Mouse (Mus musculus): ENCODE results near the gene C3. TPM values are rescaled to one million over a fixed set of nuclear protein-coding genes. Genes with fewer than 3 reads are reported as not detected.

Gene C3
- polyA plus RNA-seq, 1 experiment from 2014 or later, result 71.7 TPM

- no peak overlapping the region for H3K4me3 ChIP-seq (ENCODE audit: low read depth, low read length)
- H3K36me3 ChIP-seq (ENCODE audit: control insufficient read depth, insufficient read depth, low read length), result peaks cover 25% of the 10 kb centered on the region
- H3K4me2 ChIP-seq, result peak overlapping the region; percentile 17
- peaks cover 5% of the 10 kb centered on the region for H3K4me1 ChIP-seq (replicated peaks; ENCODE audit: control insufficient read depth, insufficient read depth, low read length)
- no peak overlapping the region for H3K9ac ChIP-seq (ENCODE audit: low read depth, low read length)
- H3K27ac ChIP-seq (ENCODE audit: low read depth, low read length), result peak overlapping the region; percentile 30
- no peak for DNase-seq (ENCODE audit: low spot score)
- H3K27me3 ChIP-seq (replicated peaks; ENCODE audit: control insufficient read depth, insufficient read depth, low read length), result no peaks in the 10 kb centered on the region
- WGBS, result 70% methylated on average over 1 of the region's 1 CpGs
- no peaks in the 10 kb centered on the region for H3K9me3 ChIP-seq (ENCODE audit: control insufficient read depth, low read length)
- ATAC-seq (replicated peaks; ENCODE audit: low FRiP score), result no peak
These were observed 4.3 kb upstream of the C3 start for GRCm38 (mm10) chr17:57232200-57232599.

- Histone ChIP-seq H3K4me1 (replicated peaks; ENCODE audit: control insufficient read depth, insufficient read depth, low read length) (peaks cover 5% of the 10 kb centered on the region), H3K9me3 (ENCODE audit: control insufficient read depth, low read length) (no peaks in the 10 kb centered on the region), H3K27ac (ENCODE audit: low read depth, low read length) (peak overlapping the region; percentile 38; the same call in 1 of the 2 replicates), H3K9ac (ENCODE audit: low read depth, low read length) (no peak overlapping the region), H3K36me3 (ENCODE audit: control insufficient read depth, insufficient read depth, low read length) (peaks cover 17% of the 10 kb centered on the region), H3K4me3 (ENCODE audit: low read depth, low read length) (no peak overlapping the region), H3K4me2 (no peak overlapping the region), H3K27me3 (replicated peaks; ENCODE audit: control insufficient read depth, insufficient read depth, low read length) (peaks cover 2% of the 10 kb centered on the region)
- ATAC-seq (replicated peaks; ENCODE audit: low FRiP score) (no peak), DNase-seq (ENCODE audit: low spot score) (no peak)
These were observed 3.4 kb upstream of the C3 start for GRCm38 (mm10) chr17:57231321-57231771.

- Histone ChIP-seq H3K9ac (ENCODE audit: low read depth, low read length) (no peak overlapping the region), H3K27ac (ENCODE audit: low read depth, low read length) (no peak overlapping the region), H3K4me1 (replicated peaks; ENCODE audit: control insufficient read depth, insufficient read depth, low read length) (peaks cover 5% of the 10 kb centered on the region), H3K4me3 (ENCODE audit: low read depth, low read length) (no peak overlapping the region), H3K27me3 (replicated peaks; ENCODE audit: control insufficient read depth, insufficient read depth, low read length) (peaks cover 2% of the 10 kb centered on the region), H3K9me3 (ENCODE audit: control insufficient read depth, low read length) (no peaks in the 10 kb centered on the region), H3K4me2 (no peak overlapping the region), H3K36me3 (ENCODE audit: control insufficient read depth, insufficient read depth, low read length) (peaks cover 11% of the 10 kb centered on the region; the same call in 1 of the 2 replicates)
- 47% methylated on average over 6 of the region's 6 CpGs for WGBS
- no peak for ATAC-seq (replicated peaks; ENCODE audit: low FRiP score)
- DNase-seq (ENCODE audit: low spot score), result no peak
These were observed 2.8 kb upstream of the C3 start for GRCm38 (mm10) chr17:57230728-57231125.

GRCm38 (mm10) chr17:57229851-57230727, 2.2 kb upstream of the C3 start:
- ATAC-seq (replicated peaks; ENCODE audit: low FRiP score) (no peak), DNase-seq (ENCODE audit: low spot score) (no peak)
- no peak overlapping the region for H3K4me3 ChIP-seq (ENCODE audit: low read depth, low read length)
- H3K4me1 ChIP-seq (replicated peaks; ENCODE audit: control insufficient read depth, insufficient read depth, low read length), result peaks cover 5% of the 10 kb centered on the region
- H3K36me3 ChIP-seq (ENCODE audit: control insufficient read depth, insufficient read depth, low read length), result peaks cover 6% of the 10 kb centered on the region; the same call in 1 of the 2 replicates
- no peaks in the 10 kb centered on the region for H3K9me3 ChIP-seq (ENCODE audit: control insufficient read depth, low read length)
- H3K27me3 ChIP-seq (replicated peaks; ENCODE audit: control insufficient read depth, insufficient read depth, low read length), result peaks cover 2% of the 10 kb centered on the region
- peak overlapping the region; percentile 3; the same call in 1 of the 2 replicates for H3K27ac ChIP-seq (ENCODE audit: low read depth, low read length)
- no peak overlapping the region for H3K4me2 ChIP-seq
- 70% methylated on average over 15 of the region's 15 CpGs for WGBS
- H3K9ac ChIP-seq (ENCODE audit: low read depth, low read length), result no peak overlapping the region

GRCm38 (mm10) chr17:57228873-57229272, 937 bp upstream of the C3 start:
- no peak for DNase-seq (ENCODE audit: low spot score)
- 77% methylated on average over 3 of the region's 3 CpGs for WGBS
- H3K4me2 ChIP-seq, result no peak overlapping the region
- no peak overlapping the region for H3K27ac ChIP-seq (ENCODE audit: low read depth, low read length)
- H3K4me3 ChIP-seq (ENCODE audit: low read depth, low read length), result no peak overlapping the region
- ATAC-seq (replicated peaks; ENCODE audit: low FRiP score), result no peak
- H3K9ac ChIP-seq (ENCODE audit: low read depth, low read length), result no peak overlapping the region
- peaks cover 5% of the 10 kb centered on the region for H3K4me1 ChIP-seq (replicated peaks; ENCODE audit: control insufficient read depth, insufficient read depth, low read length)
- H3K36me3 ChIP-seq (ENCODE audit: control insufficient read depth, insufficient read depth, low read length), result no peaks in the 10 kb centered on the region
- H3K27me3 ChIP-seq (replicated peaks; ENCODE audit: control insufficient read depth, insufficient read depth, low read length), result peaks cover 5% of the 10 kb centered on the region
- H3K9me3 ChIP-seq (ENCODE audit: control insufficient read depth, low read length), result no peaks in the 10 kb centered on the region

GRCm38 (mm10) chr17:57227468-57227867, 468 bp downstream of the C3 start:
- Histone ChIP-seq H3K9me3 (ENCODE audit: control insufficient read depth, low read length) (no peaks in the 10 kb centered on the region), H3K4me2 (peak overlapping the region; percentile 53), H3K4me1 (replicated peaks; ENCODE audit: control insufficient read depth, insufficient read depth, low read length) (peaks cover 5% of the 10 kb centered on the region), H3K36me3 (ENCODE audit: control insufficient read depth, insufficient read depth, low read length) (no peaks in the 10 kb centered on the region), H3K4me3 (ENCODE audit: low read depth, low read length) (peak overlapping the region; percentile 32), H3K27ac (ENCODE audit: low read depth, low read length) (no peak overlapping the region), H3K9ac (ENCODE audit: low read depth, low read length) (no peak overlapping the region), H3K27me3 (replicated peaks; ENCODE audit: control insufficient read depth, insufficient read depth, low read length) (peaks cover 5% of the 10 kb centered on the region)
- WGBS, result 89% methylated on average over 2 of the region's 2 CpGs
- ATAC-seq (replicated peaks; ENCODE audit: low FRiP score), result no peak
- no peak for DNase-seq (ENCODE audit: low spot score)

DNA sequence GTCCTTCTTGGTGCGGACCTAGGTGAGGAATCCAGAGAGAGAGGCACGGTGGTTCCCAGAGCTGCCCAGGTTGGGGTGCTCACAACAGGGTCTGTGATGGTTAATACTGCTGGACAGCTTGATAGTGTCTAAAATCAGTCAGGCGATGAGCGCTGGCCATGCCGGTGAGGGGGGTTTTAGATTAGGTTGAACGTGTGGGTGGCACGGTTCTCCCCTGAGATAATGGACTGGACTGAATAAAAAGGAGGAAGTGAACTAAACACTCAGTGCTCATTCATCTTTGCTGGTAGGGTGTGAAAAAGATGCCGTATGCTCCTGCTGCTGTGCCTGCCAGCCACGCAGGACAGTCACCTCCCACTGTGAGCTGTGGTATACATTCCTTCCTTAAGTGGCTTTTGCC, 4.6 kb downstream of the C3 start:
- ATAC-seq (replicated peaks; ENCODE audit: low FRiP score), result no peak

DNA sequence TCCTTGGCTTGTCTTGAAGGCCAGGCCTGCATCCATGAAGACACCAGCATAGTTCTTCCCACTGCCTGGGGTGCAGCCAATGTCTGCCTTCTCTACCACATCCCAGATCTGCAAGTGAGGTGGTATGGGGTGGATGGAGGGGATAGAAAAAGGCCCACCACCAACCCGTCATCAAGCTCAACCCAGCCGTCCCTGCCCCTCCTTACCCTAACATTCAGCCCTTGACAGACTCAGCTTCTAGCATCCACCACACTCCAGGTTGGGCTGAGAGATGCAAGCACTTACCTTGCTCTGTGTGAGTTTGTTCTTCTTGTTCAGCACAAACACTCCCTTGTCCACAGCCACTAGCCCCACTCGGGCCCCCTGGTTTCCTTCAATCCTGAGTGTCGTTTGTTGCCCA, 6.0 kb downstream of the C3 start:
- Histone ChIP-seq H3K4me2 (no peak overlapping the region), H3K9me3 (ENCODE audit: control insufficient read depth, low read length) (no peaks in the 10 kb centered on the region), H3K9ac (ENCODE audit: low read depth, low read length) (no peak overlapping the region), H3K27ac (ENCODE audit: low read depth, low read length) (no peak overlapping the region), H3K36me3 (ENCODE audit: control insufficient read depth, insufficient read depth, low read length) (no peaks in the 10 kb centered on the region), H3K27me3 (replicated peaks; ENCODE audit: control insufficient read depth, insufficient read depth, low read length) (peaks cover 5% of the 10 kb centered on the region), H3K4me3 (ENCODE audit: low read depth, low read length) (no peak overlapping the region), H3K4me1 (replicated peaks; ENCODE audit: control insufficient read depth, insufficient read depth, low read length) (no peaks in the 10 kb centered on the region; the same call in 1 of the 2 replicates)
- DNase-seq (ENCODE audit: low spot score) (no peak), ATAC-seq (replicated peaks; ENCODE audit: low FRiP score) (no peak)
- 49% methylated on average over 4 of the region's 4 CpGs for WGBS

More for the DNA sequence above, 4.6 kb downstream of the C3 start:
- no peaks in the 10 kb centered on the region for H3K36me3 ChIP-seq (ENCODE audit: control insufficient read depth, insufficient read depth, low read length)
- H3K9ac ChIP-seq (ENCODE audit: low read depth, low read length), result no peak overlapping the region
- WGBS, result 44% methylated on average over 9 of the region's 9 CpGs
- no peak overlapping the region for H3K27ac ChIP-seq (ENCODE audit: low read depth, low read length)
- H3K9me3 ChIP-seq (ENCODE audit: control insufficient read depth, low read length), result no peaks in the 10 kb centered on the region
- no peak for DNase-seq (ENCODE audit: low spot score)
- no peaks in the 10 kb centered on the region; the same call in 1 of the 2 replicates for H3K4me1 ChIP-seq (replicated peaks; ENCODE audit: control insufficient read depth, insufficient read depth, low read length)
- H3K4me3 ChIP-seq (ENCODE audit: low read depth, low read length), result no peak overlapping the region
- H3K27me3 ChIP-seq (replicated peaks; ENCODE audit: control insufficient read depth, insufficient read depth, low read length), result peaks cover 5% of the 10 kb centered on the region
- H3K4me2 ChIP-seq, result no peak overlapping the region

DNA sequence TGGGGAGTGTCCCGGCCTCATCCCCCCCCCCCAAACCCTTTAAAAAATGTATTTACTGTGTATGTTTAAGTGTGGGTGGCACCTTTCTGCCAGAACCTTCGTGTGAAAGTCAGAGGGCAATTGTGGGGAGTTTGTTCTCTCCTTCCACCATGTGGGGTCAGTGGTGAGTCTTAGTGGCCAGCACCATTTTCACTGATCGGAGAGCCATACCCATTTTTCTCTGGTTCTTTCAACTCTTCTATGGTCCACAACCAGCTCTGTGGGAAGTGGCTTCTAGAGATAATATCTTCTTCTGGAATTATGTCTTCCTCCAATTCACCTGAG, 8.1 kb downstream of the C3 start:
- no peak overlapping the region for H3K27ac ChIP-seq (ENCODE audit: low read depth, low read length)
- no peaks in the 10 kb centered on the region for H3K36me3 ChIP-seq (ENCODE audit: control insufficient read depth, insufficient read depth, low read length)
- DNase-seq (ENCODE audit: low spot score) (no peak), ATAC-seq (replicated peaks; ENCODE audit: low FRiP score) (no peak)
- 24% methylated on average over 3 of the region's 3 CpGs for WGBS
- no peak overlapping the region for H3K9ac ChIP-seq (ENCODE audit: low read depth, low read length)
- no peak overlapping the region for H3K4me3 ChIP-seq (ENCODE audit: low read depth, low read length)
- H3K27me3 ChIP-seq (replicated peaks; ENCODE audit: control insufficient read depth, insufficient read depth, low read length), result 0 out of 2 replicates have a peak, but pooled peaks cover 3% of the 10 kb centered on the region
- H3K9me3 ChIP-seq (ENCODE audit: control insufficient read depth, low read length), result no peaks in the 10 kb centered on the region
- 0 out of 2 replicates have a peak overlapping the region, but pooled peaks have one; percentile 5 for H3K4me2 ChIP-seq
- H3K4me1 ChIP-seq (replicated peaks; ENCODE audit: control insufficient read depth, insufficient read depth, low read length), result no peaks in the 10 kb centered on the region

All from liver, embryonic 11.5 days (tissue).